Mouse (Mus musculus) heart, postnatal 10 days (tissue): ENCODE measurements around the gene Tnfrsf13b. TPM values are rescaled to one million over a fixed set of nuclear protein-coding genes. Genes with fewer than 3 reads are reported as not detected.

Experiments
- total RNA-seq, 2 experiments: library from RNA; stranded (reverse); gene quantifications; 2 replicates each; pipeline ENCODE4 v1.2.3; 2021

Tnfrsf13b gene
- total RNA-seq, 2 experiments from 2014 or later = 0.91 to 1.0 TPM

Other genes with a start within 250 kb of the Tnfrsf13b start
- 10 to 100 TPM; 37.2 to 38.3 TPM for gene Tmem11, start 247.5 kb upstream of the Tnfrsf13b start, total RNA-seq
- 10 to 100 TPM; 18.1 to 24.2 TPM for gene Natd1, start 212.0 kb upstream of the Tnfrsf13b start, total RNA-seq
- gene Map2k3, start 194.7 kb upstream of the Tnfrsf13b start, total RNA-seq = 10 to 100 TPM; 56.2 to 57.1 TPM
- gene Kcnj12, start 104.2 kb upstream of the Tnfrsf13b start, total RNA-seq = 10 to 100 TPM; 20.6 to 24.7 TPM
- gene Usp22, start 48.3 kb downstream of the Tnfrsf13b start, total RNA-seq = 10 to 100 TPM; 55.1 to 57.6 TPM
- under 1 TPM; 0.45 to 0.89 TPM for gene Aldh3a1, start 80.8 kb downstream of the Tnfrsf13b start, total RNA-seq
- gene Aldh3a2, start 140.7 kb downstream of the Tnfrsf13b start, total RNA-seq = 10 to 100 TPM; 47.0 to 48.4 TPM
- under 1 TPM; 0.10 TPM for gene Slc47a2, start 216.1 kb downstream of the Tnfrsf13b start, total RNA-seq